Mouse (Mus musculus) yolk sac, embryonic 10.5 days (tissue): Measurements from ENCODE around the gene Tacc3.

ENCODE experiments used
- DNase-seq: peaks from one replicate; pipeline ENCODE4 v3.0.0-alpha.2; 2017; ENCODE audit warnings: low spot score

Gene Tacc3

GRCm38 (mm10) chr5:33694848-33695717, 37.2 kb downstream of the Tacc3 start:
- DNase-seq = peak; percentile 83

GRCm38 (mm10) chr5:33695718-33696121, 37.8 kb downstream of the Tacc3 start:
- DNase-seq = peak; percentile 69

- no peak for DNase-seq
Observed at GRCm38 (mm10) chr5:33696430-33696829, 38.5 kb downstream of the Tacc3 start.

- no peak for DNase-seq
Observed at GRCm38 (mm10) chr5:33697534-33697933, 39.6 kb downstream of the Tacc3 start.

GRCm38 (mm10) chr5:33697947-33698512, 40.1 kb downstream of the Tacc3 start:
- DNase-seq = no peak

GRCm38 (mm10) chr5:33698669-33699068, 40.7 kb downstream of the Tacc3 start:
- no peak for DNase-seq

- no peak for DNase-seq
Observed at GRCm38 (mm10) chr5:33700010-33700409, 42.1 kb downstream of the Tacc3 start.

- no peak for DNase-seq
Observed at GRCm38 (mm10) chr5:33701832-33702231, 43.9 kb downstream of the Tacc3 start.

- no peak for DNase-seq
Observed at GRCm38 (mm10) chr5:33703999-33704398, 46.1 kb downstream of the Tacc3 start.

- DNase-seq = peak; percentile 48
Observed at GRCm38 (mm10) chr5:33704945-33705611, 47.1 kb downstream of the Tacc3 start.

GRCm38 (mm10) chr5:33705612-33706349, 47.9 kb downstream of the Tacc3 start:
- no peak for DNase-seq

GRCm38 (mm10) chr5:33706350-33706629, 48.4 kb downstream of the Tacc3 start:
- no peak for DNase-seq

- no peak for DNase-seq
Observed at GRCm38 (mm10) chr5:33707163-33707562, 49.2 kb downstream of the Tacc3 start.

GRCm38 (mm10) chr5:33709037-33709436, 51.1 kb downstream of the Tacc3 start:
- DNase-seq = no peak

- no peak for DNase-seq
Observed at GRCm38 (mm10) chr5:33712550-33712949, 54.6 kb downstream of the Tacc3 start.

GRCm38 (mm10) chr5:33715182-33715581, 57.3 kb downstream of the Tacc3 start:
- no peak for DNase-seq

GRCm38 (mm10) chr5:33716467-33716866, 58.5 kb downstream of the Tacc3 start:
- DNase-seq = no peak

GRCm38 (mm10) chr5:33718460-33718859, 60.5 kb downstream of the Tacc3 start:
- DNase-seq = peak; percentile 44

GRCm38 (mm10) chr5:33720852-33721490, 63.0 kb downstream of the Tacc3 start:
- peak; percentile 36 for DNase-seq

GRCm38 (mm10) chr5:33721541-33722265, 63.8 kb downstream of the Tacc3 start, which contains the start of gene Fgfr3:
Gene Fgfr3 (plus strand): TSS chr5:33721674.
- peak; percentile 89 for DNase-seq
